Mouse (Mus musculus): ENCODE data around the gene A730015C16Rik.

DNA sequence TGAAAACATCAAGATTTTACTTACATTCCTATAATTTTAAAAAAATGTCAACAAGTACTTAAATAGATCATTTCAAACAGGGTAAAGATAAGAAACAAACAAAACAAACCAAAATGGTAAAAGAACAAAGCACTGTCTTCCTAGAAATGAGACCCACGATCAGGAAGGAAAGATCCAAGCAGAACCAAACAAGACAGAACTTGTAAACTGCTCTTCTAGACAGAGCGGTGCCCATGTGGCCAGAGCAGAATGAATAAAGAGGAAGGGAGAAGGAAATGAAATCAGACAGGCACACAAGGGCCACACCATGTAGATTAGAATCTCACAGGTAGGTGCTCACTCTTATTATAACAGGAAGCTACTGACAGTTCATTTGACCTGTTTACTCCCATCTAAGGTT, 21.8 kb downstream of the A730015C16Rik start:
- TF ChIP-seq CTCF (IDR thresholded peaks at IDR 0.05; ENCODE audit: low read depth, low read length) (no peak), POLR2A (IDR thresholded peaks at IDR 0.05; ENCODE audit: extremely low read depth, insufficient read depth, low read length) (no peak)
